Mouse (Mus musculus) lung, embryonic 16.5 days (tissue): ENCODE data around the gene Ablim1. TPM values are rescaled to one million over a fixed set of nuclear protein-coding genes. Genes with fewer than 3 reads are reported as not detected.

Experiments used
- ATAC-seq: fragments of 200-750 bp; cut with Nextera tagmentation; 2 replicates; pipeline ENCODE4 v1.8.0; 2017; ENCODE audit warnings: low read depth, mild to moderate bottlenecking, moderate library complexity
- H3K27ac ChIP-seq: fragments of 300-500 bp; sonication (generic); 2 replicates; pipeline ENCODE4 v1.5.1; 2014; ENCODE audit warnings: mild to moderate bottlenecking, control low read depth, low read length
- H3K27me3 ChIP-seq: fragments of 300-500 bp; sonication (generic); 2 replicates; pipeline ENCODE4 v1.6.1; 2014; ENCODE audit warnings: low read depth, low read length, mixed read lengths; ENCODE audit not compliant: control insufficient read depth, insufficient read depth
- H3K36me3 ChIP-seq: fragments of 300-500 bp; sonication (generic); 2 replicates; pipeline ENCODE4 v1.6.1; 2014; ENCODE audit warnings: low read length; ENCODE audit not compliant: control insufficient read depth, insufficient read depth
- H3K4me1 ChIP-seq: fragments of 300-500 bp; sonication (generic); replicated peaks from 2 replicates; pipeline ENCODE4 v1.6.1; 2014; ENCODE audit warnings: low read length, mixed read lengths; ENCODE audit not compliant: control insufficient read depth, insufficient read depth
- H3K4me2 ChIP-seq: fragments of 300-500 bp; sonication (generic); 2 replicates; pipeline ENCODE4 v1.6.1; 2014; ENCODE audit warnings: low read depth, low read length, control low read depth
- H3K4me3 ChIP-seq: fragments of 300-500 bp; sonication (generic); 2 replicates; pipeline ENCODE4 v1.5.1; 2014; ENCODE audit warnings: mild to moderate bottlenecking, low read length, control low read depth
- H3K9ac ChIP-seq: fragments of 300-500 bp; sonication (generic); 2 replicates; pipeline ENCODE4 v1.6.1; 2014; ENCODE audit warnings: low read length, control low read depth
- H3K9me3 ChIP-seq: fragments of 300-500 bp; sonication (generic); 2 replicates; pipeline ENCODE4 v1.6.1; 2016; ENCODE audit warnings: low read length; ENCODE audit not compliant: control insufficient read depth
- WGBS: fragments of 180-500 bp; shearing (Covaris S2); extraction: QIAGEN DNeasy Blood & Tissue Kit; methylation state at CpG from one replicate; pipeline ENCODE4 v1.1.7; 2014; 5-methylcytosine and 5-hydroxymethylcytosine counted together
- polyA plus RNA-seq: library from polyadenylated mRNA; unstranded; fragments of >200 nt; fragmentation: Nextera tagmentation; extraction: Ambion mirVana; gene quantifications from 2 replicates; pipeline ENCODE4 v1.2.1, GENCODE M21; 2015

Ablim1 gene
- polyA plus RNA-seq, 1 experiment from 2014 or later = 54.5 TPM

- H3K36me3 ChIP-seq = no peaks in the 10 kb centered on the region
- peak; percentile 21; the same call in 1 of the 2 replicates for ATAC-seq
- H3K27me3 ChIP-seq = peaks cover 10% of the 10 kb centered on the region; the same call in 1 of the 2 replicates
- H3K9me3 ChIP-seq = no peaks in the 10 kb centered on the region
- H3K4me1 ChIP-seq = peaks cover 48% of the 10 kb centered on the region
- H3K4me3 ChIP-seq = no peak overlapping the region
- 0 out of 2 replicates have a peak overlapping the region, but pooled peaks have one; percentile 8 for H3K9ac ChIP-seq
- H3K4me2 ChIP-seq = peak overlapping the region; percentile 67
- peak overlapping the region; percentile 48; the same call in 1 of the 2 replicates for H3K27ac ChIP-seq
- WGBS = 32% methylated on average over 5 of the region's 5 CpGs
These were observed 116.7 kb downstream of the Ablim1 start for GRCm38 (mm10) chr19:57198029-57198428.

DNA sequence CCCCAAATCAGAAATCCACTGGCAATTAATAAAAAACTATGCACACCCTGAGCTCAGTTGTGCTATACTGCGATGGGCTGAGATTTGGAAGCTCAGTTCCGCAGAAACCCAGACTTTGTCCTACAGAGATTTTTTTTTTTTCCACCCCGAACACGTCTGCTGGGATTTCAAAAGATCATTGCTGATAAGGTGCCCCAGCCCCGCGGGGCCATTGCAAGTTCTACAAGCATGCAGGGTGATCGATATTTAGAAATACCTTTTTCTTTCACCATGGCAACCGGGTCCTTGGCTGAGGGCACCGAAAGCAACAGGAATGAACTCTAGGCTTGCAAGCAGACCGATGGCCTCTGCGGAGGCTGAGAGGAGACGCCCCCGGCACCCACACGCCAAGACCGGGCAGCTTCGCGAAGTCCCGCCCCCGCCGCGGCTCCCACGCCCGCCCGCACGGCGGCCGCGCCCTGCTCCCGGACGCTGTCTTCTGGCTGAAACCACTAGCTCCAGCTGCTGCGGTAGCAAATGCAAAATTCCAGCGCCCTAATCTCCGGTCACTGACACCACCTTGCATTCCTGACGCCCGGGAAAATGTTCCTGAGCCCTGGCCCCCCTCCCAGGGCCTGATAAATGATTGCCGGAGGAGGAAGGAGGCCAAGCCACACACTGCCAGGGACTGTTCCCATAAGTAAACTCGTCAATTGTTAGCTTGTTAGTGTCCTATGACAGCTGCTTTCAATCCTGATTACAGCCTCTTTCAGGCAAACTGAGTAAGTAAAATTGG is 117.5 kb downstream of the Ablim1 start:
- peak; percentile 88 for ATAC-seq

GRCm38 (mm10) chr19:57196616-57197015 is 118.1 kb downstream of the Ablim1 start:
- 27% methylated on average over 8 of the region's 8 CpGs for WGBS
- Histone ChIP-seq H3K36me3 (no peaks in the 10 kb centered on the region), H3K27ac (peak overlapping the region; percentile 33), H3K4me2 (peak overlapping the region; percentile 67), H3K9ac (peak overlapping the region; percentile 47), H3K4me1 (peaks cover 42% of the 10 kb centered on the region), H3K9me3 (no peaks in the 10 kb centered on the region), H3K4me3 (peak overlapping the region; percentile 47), H3K27me3 (peaks cover 10% of the 10 kb centered on the region; the same call in 1 of the 2 replicates)
- ATAC-seq = no peak

More for the DNA sequence above, 117.5 kb downstream of the Ablim1 start:
- Histone ChIP-seq H3K27me3 (peaks cover 10% of the 10 kb centered on the region; the same call in 1 of the 2 replicates), H3K4me2 (peak overlapping the region; percentile 67), H3K4me1 (peaks cover 48% of the 10 kb centered on the region), H3K36me3 (no peaks in the 10 kb centered on the region), H3K27ac (peak overlapping the region; percentile 33), H3K9ac (peak overlapping the region; percentile 47), H3K4me3 (peak overlapping the region; percentile 47), H3K9me3 (no peaks in the 10 kb centered on the region)
- WGBS = 1% methylated on average over 37 of the region's 37 CpGs

DNA sequence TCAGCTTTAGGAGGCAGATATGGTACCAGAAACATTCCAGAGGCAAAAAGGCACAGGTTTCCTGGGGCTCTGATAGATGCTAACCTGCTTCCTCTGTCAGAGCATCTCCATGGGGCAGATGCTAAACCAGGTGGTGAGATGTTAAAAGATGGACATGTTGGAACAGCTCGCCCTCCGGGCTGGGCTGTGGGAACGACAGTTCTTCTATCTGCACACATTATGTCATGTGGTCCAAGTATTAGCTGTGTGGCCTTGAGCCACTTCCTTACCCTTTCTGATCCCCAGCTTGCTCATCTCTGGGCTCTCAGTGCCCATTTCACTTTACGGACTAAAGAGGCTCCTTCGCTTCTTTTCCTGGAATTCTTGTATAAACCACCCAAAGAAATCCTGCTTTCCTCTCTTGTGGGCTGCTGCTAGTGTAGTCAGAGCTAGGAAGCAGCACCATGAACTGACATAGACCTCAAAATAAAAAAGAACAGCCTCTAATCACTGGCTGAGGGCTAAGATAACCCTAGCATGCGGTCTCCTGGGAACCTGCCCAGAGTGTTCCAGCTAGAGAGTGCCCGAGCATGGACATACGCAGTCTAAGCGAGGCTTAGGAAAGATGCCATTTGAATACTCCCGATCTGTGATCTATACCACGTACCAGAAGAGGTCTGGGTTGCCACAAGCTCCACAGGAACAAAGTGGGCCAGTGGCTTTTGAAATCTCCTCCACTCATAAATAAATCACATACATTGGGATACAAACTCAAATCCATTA is 119.4 kb downstream of the Ablim1 start:
- H3K4me2 ChIP-seq = peak overlapping the region; percentile 67; the same call in 1 of the 2 replicates
- ATAC-seq = no peak
- H3K4me1 ChIP-seq = peaks cover 29% of the 10 kb centered on the region
- no peaks in the 10 kb centered on the region for H3K9me3 ChIP-seq
- peaks cover 10% of the 10 kb centered on the region; the same call in 1 of the 2 replicates for H3K27me3 ChIP-seq
- no peaks in the 10 kb centered on the region for H3K36me3 ChIP-seq
- 88% methylated on average over 11 of the region's 11 CpGs for WGBS
- no peak overlapping the region for H3K9ac ChIP-seq
- H3K27ac ChIP-seq = no peak overlapping the region
- no peak overlapping the region for H3K4me3 ChIP-seq

DNA sequence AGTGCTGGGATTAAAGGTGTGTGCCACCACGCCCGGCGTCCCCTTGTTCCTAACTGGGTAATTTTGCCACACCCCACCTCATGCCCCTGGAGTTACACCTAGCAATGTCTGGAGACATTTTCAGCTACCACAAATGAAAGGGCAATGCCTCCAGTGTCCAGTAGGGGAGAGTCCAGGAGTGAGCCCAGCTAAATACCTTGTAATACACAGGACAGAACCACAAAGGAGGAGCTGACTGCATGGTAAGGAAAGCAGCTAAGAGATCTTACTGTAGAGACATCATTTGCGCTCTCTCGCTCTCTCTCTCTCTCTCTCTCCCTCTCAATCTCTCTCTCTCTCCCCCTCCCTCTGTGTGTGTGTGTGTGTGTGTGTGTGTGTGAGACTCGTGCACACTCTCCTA is 120.8 kb downstream of the Ablim1 start:
- Histone ChIP-seq H3K9me3 (no peaks in the 10 kb centered on the region), H3K4me3 (no peak overlapping the region), H3K4me2 (no peak overlapping the region), H3K9ac (no peak overlapping the region), H3K36me3 (no peaks in the 10 kb centered on the region), H3K27ac (no peak overlapping the region), H3K4me1 (peaks cover 17% of the 10 kb centered on the region), H3K27me3 (peaks cover 10% of the 10 kb centered on the region; the same call in 1 of the 2 replicates)
- WGBS = 82% methylated on average over 6 of the region's 6 CpGs
- ATAC-seq = 0 out of 2 replicates have a peak, but pooled peaks have one; percentile 8

GRCm38 (mm10) chr19:57193382-57193781 is 121.3 kb downstream of the Ablim1 start:
- no peak overlapping the region for H3K4me3 ChIP-seq
- H3K4me1 ChIP-seq = peaks cover 11% of the 10 kb centered on the region
- peaks cover 7% of the 10 kb centered on the region; the same call in 1 of the 2 replicates for H3K27me3 ChIP-seq
- 82% methylated on average over 12 of the region's 12 CpGs for WGBS
- no peaks in the 10 kb centered on the region for H3K9me3 ChIP-seq
- H3K9ac ChIP-seq = no peak overlapping the region
- H3K27ac ChIP-seq = no peak overlapping the region
- H3K36me3 ChIP-seq = no peaks in the 10 kb centered on the region
- H3K4me2 ChIP-seq = no peak overlapping the region
- ATAC-seq = no peak

GRCm38 (mm10) chr19:57191109-57191508 is 123.6 kb downstream of the Ablim1 start:
- no peaks in the 10 kb centered on the region for H3K36me3 ChIP-seq
- no peaks in the 10 kb centered on the region for H3K9me3 ChIP-seq
- no peaks in the 10 kb centered on the region; the same call in 1 of the 2 replicates for H3K4me1 ChIP-seq
- WGBS = 97% methylated on average over 1 of the region's 1 CpGs
- no peak overlapping the region for H3K4me2 ChIP-seq
- no peak for ATAC-seq
- no peak overlapping the region for H3K27ac ChIP-seq
- H3K9ac ChIP-seq = no peak overlapping the region
- H3K4me3 ChIP-seq = no peak overlapping the region
- H3K27me3 ChIP-seq = peaks cover 7% of the 10 kb centered on the region; the same call in 1 of the 2 replicates

GRCm38 (mm10) chr19:57189427-57189826 is 125.3 kb downstream of the Ablim1 start:
- no peak overlapping the region for H3K27ac ChIP-seq

GRCm38 (mm10) chr19:57188553-57188952 is 126.2 kb downstream of the Ablim1 start:
- Histone ChIP-seq H3K4me3 (no peak overlapping the region), H3K9ac (no peak overlapping the region), H3K4me1 (peaks cover 12% of the 10 kb centered on the region), H3K36me3 (0 out of 2 replicates have a peak, but pooled peaks cover 2% of the 10 kb centered on the region), H3K27me3 (no peaks in the 10 kb centered on the region), H3K27ac (no peak overlapping the region), H3K4me2 (no peak overlapping the region), H3K9me3 (no peaks in the 10 kb centered on the region)
- 61% methylated on average over 4 of the region's 4 CpGs for WGBS
- ATAC-seq = no peak

More at GRCm38 (mm10) chr19:57189427-57189826, 125.3 kb downstream of the Ablim1 start:
- no peaks in the 10 kb centered on the region for H3K9me3 ChIP-seq
- no peak for ATAC-seq
- peaks cover 5% of the 10 kb centered on the region for H3K4me1 ChIP-seq
- 59% methylated on average over 5 of the region's 5 CpGs for WGBS
- H3K36me3 ChIP-seq = 0 out of 2 replicates have a peak, but pooled peaks cover 2% of the 10 kb centered on the region
- H3K4me2 ChIP-seq = no peak overlapping the region
- H3K4me3 ChIP-seq = no peak overlapping the region
- H3K27me3 ChIP-seq = no peaks in the 10 kb centered on the region
- H3K9ac ChIP-seq = no peak overlapping the region
